Mouse (Mus musculus) lung, postnatal 0 days (tissue): ENCODE results near the gene Pde1a.

Source experiments
- CTCF ChIP-seq: IDR thresholded peaks from 2 replicates; pipeline ENCODE4 v1.5.1; 2016; ENCODE audit warnings: antibody characterized with exemption, mild to moderate bottlenecking
- EP300 ChIP-seq: IDR thresholded peaks from 2 replicates; pipeline ENCODE4 v1.6.1; 2016; ENCODE audit warnings: antibody characterized with exemption, mild to moderate bottlenecking, control low read depth

DNA sequence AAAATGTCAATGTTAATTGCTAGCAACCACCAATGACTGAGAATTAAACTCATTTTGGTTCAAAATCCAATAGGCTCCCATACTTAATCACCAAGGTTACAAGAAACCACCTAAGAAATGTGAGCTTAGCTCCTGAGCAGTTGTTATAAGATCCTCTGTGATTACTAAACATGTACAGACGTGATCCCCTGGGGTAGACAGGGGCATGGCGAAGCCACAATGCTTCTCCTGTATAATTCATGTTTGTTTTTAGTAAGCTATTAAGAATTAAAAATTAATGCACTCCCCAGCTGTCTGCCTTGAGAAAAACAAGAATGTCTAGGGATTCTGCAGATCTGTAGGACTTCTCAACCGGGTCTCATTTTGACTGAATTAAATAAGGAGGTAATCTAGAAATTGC, 309.7 kb downstream of the Pde1a start:
- TF ChIP-seq CTCF (no peak), EP300 (no peak)
